Mouse (Mus musculus) liver, postnatal 0 days (tissue): ENCODE results near the gene Mroh7.

Experiments
- CTCF ChIP-seq: sonication (generic); IDR thresholded peaks from 2 replicates; pipeline ENCODE4 v1.5.1; 2016; ENCODE audit warnings: antibody characterized with exemption, low read depth
- EP300 ChIP-seq: IDR thresholded peaks from 2 replicates; pipeline ENCODE4 v1.6.1; 2016; ENCODE audit warnings: antibody characterized with exemption, low read depth, mild to moderate bottlenecking

GRCm38 (mm10) chr4:106653051-106653450, 77.7 kb downstream of the Mroh7 start:
- TF ChIP-seq EP300 (no peak), CTCF (no peak)
